Mouse (Mus musculus) ovary, adult 10 weeks (tissue): ENCODE measurements around the gene Lrrc59. TPM values are rescaled to one million over a fixed set of nuclear protein-coding genes. Genes with fewer than 3 reads are reported as not detected.

Source experiments
- polyA plus RNA-seq: library from polyadenylated mRNA; stranded (reverse); fragments of 350-450 nt; fragmentation: Illumina TruSeq; extraction: RNeasy Lipid Tissue Mini Kit (QIAGEN cat#74804); gene quantifications from one replicate; pipeline ENCODE4 v1.2.3, GENCODE M21; 2014

The Lrrc59 gene
- polyA plus RNA-seq, result 79.2 TPM

DNA sequence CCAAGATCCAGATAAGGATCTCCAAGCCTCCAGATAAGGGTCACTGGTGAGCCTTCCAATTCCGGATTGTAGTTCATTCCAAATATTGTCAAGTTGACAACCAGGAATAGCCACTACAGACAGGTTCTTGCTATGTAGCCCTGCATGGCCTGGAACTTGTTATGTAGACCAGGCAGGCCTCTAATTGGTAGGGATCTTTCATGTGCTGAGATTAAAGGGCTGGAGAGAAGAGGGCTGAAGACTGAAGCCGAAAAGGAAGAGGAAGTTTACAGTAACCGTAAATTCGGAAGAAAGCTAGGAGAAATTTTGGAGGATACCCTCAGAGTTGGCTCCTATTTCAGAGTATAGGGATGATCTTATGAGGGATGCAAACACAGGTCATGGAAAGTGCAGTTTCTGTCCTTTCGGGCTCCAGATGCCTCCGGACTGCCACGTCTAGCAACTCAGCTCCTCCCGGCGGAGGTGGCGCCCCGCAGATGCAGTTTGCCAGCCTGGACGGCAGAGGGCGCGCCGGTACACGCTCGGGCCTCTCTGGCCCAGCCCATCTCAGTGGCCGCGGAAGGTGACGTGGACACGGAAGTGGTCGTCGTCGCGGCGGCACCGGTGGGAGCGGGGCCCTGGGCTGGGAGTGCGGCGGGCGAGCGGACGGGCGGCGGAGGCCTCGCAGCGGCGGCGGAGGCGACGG, at the start of gene Lrrc59:
Gene Lrrc59, plus strand, starts transcription at position 569 of the 685 bp plus-strand sequence.

DNA sequence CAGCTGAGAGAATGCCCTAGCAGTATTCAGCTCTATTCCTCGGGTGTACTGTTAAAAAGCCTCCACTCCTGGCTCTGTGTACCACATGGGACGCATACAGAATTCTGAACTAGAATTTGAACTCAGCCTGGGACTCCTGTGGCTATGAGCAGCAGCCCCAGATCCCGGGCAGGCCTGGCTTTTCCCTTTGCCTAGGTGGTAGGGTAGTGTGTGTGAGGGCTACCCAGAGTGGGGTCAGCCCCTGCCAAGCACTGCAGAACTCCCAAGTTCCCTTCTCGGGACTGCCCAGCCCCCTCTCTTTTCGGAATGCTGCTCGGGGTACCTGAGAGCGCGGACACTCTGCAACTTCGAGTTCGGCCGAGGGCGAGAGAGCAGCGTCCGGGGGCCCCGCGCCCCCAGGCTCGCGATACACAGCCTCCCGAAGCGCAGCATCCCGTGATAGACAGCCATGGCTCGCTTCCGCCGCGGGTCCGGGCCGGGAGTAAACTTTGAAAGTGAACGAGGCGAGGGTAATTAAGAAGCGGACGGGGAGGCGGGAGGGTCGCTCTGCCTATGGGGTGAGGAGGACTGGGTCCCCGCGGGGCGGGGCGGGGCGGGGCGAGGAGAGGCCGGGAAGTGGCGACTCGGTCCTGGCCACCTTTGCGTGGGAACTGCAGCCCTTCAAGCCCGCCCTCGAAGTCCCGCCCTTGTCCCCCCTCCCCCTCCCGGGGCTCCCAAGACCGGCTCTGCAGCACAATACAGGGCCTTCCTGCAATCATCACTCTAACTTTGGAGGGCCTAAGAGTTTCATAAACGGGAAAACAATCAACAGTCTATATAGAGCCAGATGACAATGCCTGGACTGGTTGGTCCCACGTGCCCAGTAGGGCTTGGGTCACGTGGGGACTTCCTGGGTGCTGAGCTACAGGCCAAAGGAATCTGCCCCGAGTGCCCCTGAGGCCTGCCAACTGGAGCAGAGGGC, 28.0 kb upstream of the Lrrc59 start, which contains the start of gene Acsf2:
Gene Acsf2, minus strand, starts transcription at position 551 of the 961 bp plus-strand sequence.

DNA sequence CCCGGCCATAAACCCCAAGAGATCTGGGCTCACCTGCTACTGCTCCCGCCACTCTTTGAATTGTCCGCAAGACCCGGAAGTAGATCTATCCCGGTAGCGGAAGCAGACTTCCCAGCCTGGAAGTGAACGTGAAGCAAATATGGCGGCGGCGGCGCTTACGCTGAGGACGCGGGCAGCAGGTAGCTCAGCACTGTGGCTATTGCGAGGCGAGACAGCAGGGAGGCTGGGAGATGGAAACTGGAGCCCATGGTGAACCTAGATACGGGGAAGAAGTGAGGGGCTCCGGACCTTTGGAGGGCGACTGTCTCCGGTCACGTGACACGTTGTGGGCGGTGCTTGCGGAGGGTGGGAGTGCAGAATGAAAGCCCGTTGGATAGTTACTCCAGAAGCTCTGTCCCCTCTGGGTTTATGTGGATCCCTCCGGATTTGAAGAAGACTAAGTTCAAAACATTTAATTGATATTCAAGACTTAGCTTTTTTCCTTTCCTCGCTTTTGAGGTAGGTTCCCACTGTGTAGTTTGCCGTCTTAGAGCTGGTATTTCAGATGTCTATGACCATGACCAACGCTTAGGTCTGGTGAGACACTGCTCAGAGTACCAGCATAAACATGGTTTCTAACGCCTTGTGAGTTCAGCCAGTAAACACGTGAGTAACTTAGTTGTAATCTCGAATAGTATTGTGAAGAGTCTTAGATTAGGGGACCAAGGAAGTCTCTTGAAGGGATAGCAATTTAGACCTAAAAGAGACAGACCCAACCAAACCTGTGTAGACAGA, 24.3 kb downstream of the Lrrc59 start, which contains the start of the genes Mrpl27 and Eme1:
Gene Mrpl27, plus strand, starts transcription at position 105 of the 774 bp plus-strand sequence.
Gene Eme1, minus strand, starts transcription at position 302 of the 774 bp plus-strand sequence.

DNA sequence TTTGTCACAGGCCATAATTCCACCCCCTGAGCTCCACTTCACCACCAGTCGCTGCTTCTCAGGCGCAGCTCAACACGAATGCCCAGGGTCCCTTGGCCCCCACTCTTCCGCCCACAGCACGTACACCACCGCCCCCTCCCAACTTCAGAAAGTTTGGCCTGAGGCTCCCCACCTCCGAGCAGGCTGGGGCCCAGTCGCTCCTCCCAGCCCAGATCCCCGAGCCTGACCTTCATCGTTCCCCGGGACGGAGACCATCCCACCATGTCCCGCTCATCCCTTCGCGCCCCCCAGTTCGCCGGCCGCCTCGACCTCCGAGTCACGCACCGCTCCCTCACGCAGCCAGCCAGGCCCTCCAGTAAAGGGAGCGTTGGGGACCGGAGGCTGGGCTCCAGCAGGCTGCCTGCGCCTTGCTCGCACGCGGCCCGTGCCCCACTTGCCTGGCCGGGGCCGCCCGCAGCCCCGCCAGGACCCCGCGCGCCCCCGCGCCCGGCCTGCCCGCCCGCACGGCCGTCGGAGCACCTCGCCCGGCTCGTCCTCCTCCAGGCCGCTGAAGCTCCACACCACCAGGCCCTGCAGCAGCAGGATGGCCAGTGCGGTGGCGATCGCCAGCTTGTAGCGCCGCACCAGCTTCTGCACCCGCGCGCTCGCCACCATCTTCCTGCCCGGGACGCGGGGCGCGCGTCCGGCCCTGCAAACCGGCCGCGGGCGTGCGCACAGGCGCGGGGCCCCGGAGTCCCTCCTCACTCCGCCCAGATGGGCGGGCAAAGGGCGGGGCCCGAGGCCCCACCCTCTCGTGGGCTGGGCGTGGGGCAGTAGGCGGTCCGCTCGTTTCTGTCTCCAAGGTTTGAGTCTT, 47.4 kb downstream of the Lrrc59 start, which contains the start of gene Xylt2:
Gene Xylt2, minus strand, starts transcription at position 762 of the 853 bp plus-strand sequence.

Other genes with a start within 250 kb of the Lrrc59 start
- 1.6 TPM for gene Abcc3, start 236.8 kb upstream of the Lrrc59 start, polyA plus RNA-seq
- 0.09 TPM for gene Cacna1g, start 155.6 kb upstream of the Lrrc59 start, polyA plus RNA-seq
- not detected for gene Spata20, start 143.6 kb upstream of the Lrrc59 start, polyA plus RNA-seq
- gene Epn3, start 129.8 kb upstream of the Lrrc59 start, polyA plus RNA-seq, result 0.74 TPM
- gene Mycbpap, start 108.0 kb upstream of the Lrrc59 start, polyA plus RNA-seq, result 0.37 TPM
- 9.4 TPM for gene Rsad1, start 80.5 kb upstream of the Lrrc59 start, polyA plus RNA-seq
- not detected for gene Chad, start 64.7 kb upstream of the Lrrc59 start, polyA plus RNA-seq
- 38.4 TPM for gene Acsf2, start 27.9 kb upstream of the Lrrc59 start, polyA plus RNA-seq
- 12.9 TPM for gene Mrpl27, start 24.0 kb downstream of the Lrrc59 start, polyA plus RNA-seq
- 0.60 TPM for gene Eme1, start 24.2 kb downstream of the Lrrc59 start, polyA plus RNA-seq
- 0.34 TPM for gene Xylt2, start 47.7 kb downstream of the Lrrc59 start, polyA plus RNA-seq
- gene Gm11541, start 74.7 kb downstream of the Lrrc59 start, polyA plus RNA-seq, result not detected
- not detected for gene Cdc34b, start 112.0 kb downstream of the Lrrc59 start, polyA plus RNA-seq
- not detected for gene Tmem92, start 152.9 kb downstream of the Lrrc59 start, polyA plus RNA-seq